Mouse (Mus musculus) cortical plate, adult 2 months (tissue): ENCODE measurements at regions not wholly inside any gene's neighbourhood (a gene's known extent, or its start where the extent isn't known, plus 50 kb on each side); places are given as distances from the start of the nearest gene placed in this dataset.

Source experiments
- CTCF ChIP-seq: fragments of 200-500 bp; IDR thresholded peaks from 2 replicates; pipeline ENCODE4 v1.5.1; 2011; ENCODE audit warnings: mild to moderate bottlenecking, control low read depth, low read length; ENCODE audit not compliant: insufficient read depth; ENCODE audit errors: extremely low read depth
- POLR2A ChIP-seq: fragments of 200-500 bp; IDR thresholded peaks from 2 replicates; pipeline ENCODE4 v1.6.1; 2011; ENCODE audit warnings: mild to moderate bottlenecking, low read length, control low read depth; ENCODE audit not compliant: insufficient read depth; ENCODE audit errors: extremely low read depth

GRCm38 (mm10) chr1:105184470-105184869 is 172.0 kb downstream of the Rnf152 start:
- TF ChIP-seq CTCF (no peak), POLR2A (no peak)
